Mouse (Mus musculus) liver, postnatal 0 days (tissue): ENCODE measurements around the gene Olfr750.

Experiments used
- CTCF ChIP-seq: sonication (generic); IDR thresholded peaks from 2 replicates; pipeline ENCODE4 v1.5.1; 2016; ENCODE audit warnings: antibody characterized with exemption, low read depth
- EP300 ChIP-seq: IDR thresholded peaks from 2 replicates; pipeline ENCODE4 v1.6.1; 2016; ENCODE audit warnings: antibody characterized with exemption, low read depth, mild to moderate bottlenecking

- TF ChIP-seq CTCF (no peak), EP300 (no peak)
These were observed 32.3 kb upstream of the Olfr750 start for GRCm38 (mm10) chr14:51106449-51106967.
